Mouse (Mus musculus): ENCODE results near the gene Pparg. TPM values are rescaled to one million over a fixed set of nuclear protein-coding genes. Genes with fewer than 3 reads are reported as not detected.

Gene Pparg
- polyA plus RNA-seq, 1 experiment from 2014 or later, result 0.51 TPM

GRCm38 (mm10) chr6:115469666-115470581 lies 109.2 kb downstream of the Pparg start:
- H3K27ac ChIP-seq, result no peak overlapping the region
- no peaks in the 10 kb centered on the region for H3K27me3 ChIP-seq (ENCODE audit: control insufficient read depth, insufficient read depth, low read length)
- H3K4me2 ChIP-seq (replicated peaks), result no peak overlapping the region
- no peaks in the 10 kb centered on the region for H3K36me3 ChIP-seq (replicated peaks; ENCODE audit: control insufficient read depth, insufficient read depth)
- no peak overlapping the region for H3K4me3 ChIP-seq (replicated peaks; ENCODE audit: low read length)
- no peaks in the 10 kb centered on the region for H3K4me1 ChIP-seq (replicated peaks; ENCODE audit: control insufficient read depth, insufficient read depth, low read length)
- DNase-seq (ENCODE audit: low spot score) (no peak), ATAC-seq (ENCODE audit: low FRiP score) (no peak)
- H3K9me3 ChIP-seq (ENCODE audit: control insufficient read depth, low read length), result no peaks in the 10 kb centered on the region
- H3K9ac ChIP-seq, result no peak overlapping the region
- WGBS, result 76% methylated on average over 3 of the region's 3 CpGs

DNA sequence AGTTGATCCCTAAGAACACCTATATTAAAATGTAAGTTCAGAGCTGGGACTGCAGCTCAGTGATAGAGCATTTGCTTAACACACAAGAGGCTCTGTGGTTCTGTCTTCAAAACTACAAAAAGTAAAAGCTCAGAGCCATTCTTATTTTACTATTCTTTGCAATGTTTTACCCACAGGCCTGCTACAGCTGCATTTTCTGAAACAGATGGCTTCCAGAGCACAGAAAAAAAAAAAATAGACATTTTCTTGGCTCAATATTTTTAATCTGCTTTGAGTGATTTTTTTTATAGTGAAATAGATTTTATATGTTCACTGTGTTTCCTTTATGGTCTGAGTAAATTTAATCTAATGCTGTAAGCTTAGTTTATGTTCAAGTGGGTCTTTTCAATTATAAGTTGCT lies 111.2 kb downstream of the Pparg start:
- no peaks in the 10 kb centered on the region for H3K27me3 ChIP-seq (ENCODE audit: control insufficient read depth, insufficient read depth, low read length)
- H3K36me3 ChIP-seq (replicated peaks; ENCODE audit: control insufficient read depth, insufficient read depth), result no peaks in the 10 kb centered on the region
- no peak overlapping the region for H3K9ac ChIP-seq
- H3K27ac ChIP-seq, result no peak overlapping the region
- ATAC-seq (ENCODE audit: low FRiP score) (no peak), DNase-seq (ENCODE audit: low spot score) (no peak)
- H3K4me2 ChIP-seq (replicated peaks), result no peak overlapping the region
- H3K9me3 ChIP-seq (ENCODE audit: control insufficient read depth, low read length), result no peaks in the 10 kb centered on the region
- no peaks in the 10 kb centered on the region for H3K4me1 ChIP-seq (replicated peaks; ENCODE audit: control insufficient read depth, insufficient read depth, low read length)
- H3K4me3 ChIP-seq (replicated peaks; ENCODE audit: low read length), result no peak overlapping the region

DNA sequence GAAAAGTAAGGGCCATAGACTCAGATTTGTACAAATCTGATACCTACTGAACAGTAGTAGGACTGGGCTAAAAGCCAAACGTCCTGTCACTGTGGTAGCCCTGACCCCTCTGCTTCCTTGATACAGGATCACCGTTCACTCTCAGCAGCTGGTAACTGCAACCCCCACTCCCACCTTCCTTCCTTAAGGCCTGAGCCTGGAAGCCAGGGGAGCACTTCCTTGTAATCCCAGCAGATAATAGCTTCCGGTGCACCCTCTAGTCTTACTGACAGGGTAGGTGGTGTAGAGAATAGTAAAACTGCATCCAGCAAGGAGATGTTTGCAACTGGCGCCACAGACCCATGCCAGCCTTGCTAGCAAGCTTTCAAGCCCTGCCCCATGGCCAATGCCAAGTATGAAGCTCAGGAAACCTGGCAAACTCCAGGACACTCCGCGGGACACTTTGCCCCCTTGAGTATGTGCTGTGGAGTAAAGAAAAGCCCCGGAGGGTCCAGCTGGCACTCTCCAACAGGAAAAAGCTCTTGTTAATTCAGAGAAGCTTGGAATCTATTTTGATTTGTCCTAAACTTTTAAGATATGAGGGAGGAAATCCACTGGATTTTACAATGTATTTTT lies 116.4 kb downstream of the Pparg start:
- Histone ChIP-seq H3K4me3 (replicated peaks; ENCODE audit: low read length) (no peak overlapping the region), H3K9me3 (ENCODE audit: control insufficient read depth, low read length) (no peaks in the 10 kb centered on the region), H3K27me3 (ENCODE audit: control insufficient read depth, insufficient read depth, low read length) (no peaks in the 10 kb centered on the region), H3K36me3 (replicated peaks; ENCODE audit: control insufficient read depth, insufficient read depth) (no peaks in the 10 kb centered on the region), H3K4me1 (replicated peaks; ENCODE audit: control insufficient read depth, insufficient read depth, low read length) (no peaks in the 10 kb centered on the region), H3K4me2 (replicated peaks) (no peak overlapping the region), H3K27ac (no peak overlapping the region), H3K9ac (no peak overlapping the region)
- ATAC-seq (ENCODE audit: low FRiP score) (no peak), DNase-seq (ENCODE audit: low spot score) (no peak)
- 59% methylated on average over 7 of the region's 7 CpGs for WGBS

GRCm38 (mm10) chr6:115479963-115480321 lies 119.2 kb downstream of the Pparg start:
- no peak overlapping the region for H3K27ac ChIP-seq
- no peak overlapping the region for H3K9ac ChIP-seq
- H3K4me3 ChIP-seq (replicated peaks; ENCODE audit: low read length), result no peak overlapping the region
- no peaks in the 10 kb centered on the region for H3K9me3 ChIP-seq (ENCODE audit: control insufficient read depth, low read length)
- H3K4me1 ChIP-seq (replicated peaks; ENCODE audit: control insufficient read depth, insufficient read depth, low read length), result no peaks in the 10 kb centered on the region
- ATAC-seq (ENCODE audit: low FRiP score), result no peak
- H3K27me3 ChIP-seq (ENCODE audit: control insufficient read depth, insufficient read depth, low read length), result no peaks in the 10 kb centered on the region
- H3K4me2 ChIP-seq (replicated peaks), result no peak overlapping the region
- no peaks in the 10 kb centered on the region for H3K36me3 ChIP-seq (replicated peaks; ENCODE audit: control insufficient read depth, insufficient read depth)
- no peak for DNase-seq (ENCODE audit: low spot score)

GRCm38 (mm10) chr6:115480322-115481017 lies 119.7 kb downstream of the Pparg start:
- H3K9ac ChIP-seq, result no peak overlapping the region
- DNase-seq (ENCODE audit: low spot score) (no peak), ATAC-seq (ENCODE audit: low FRiP score) (no peak)
- H3K27ac ChIP-seq, result no peak overlapping the region
- no peak overlapping the region for H3K4me2 ChIP-seq (replicated peaks)
- no peaks in the 10 kb centered on the region for H3K36me3 ChIP-seq (replicated peaks; ENCODE audit: control insufficient read depth, insufficient read depth)
- H3K27me3 ChIP-seq (ENCODE audit: control insufficient read depth, insufficient read depth, low read length), result no peaks in the 10 kb centered on the region
- no peaks in the 10 kb centered on the region for H3K9me3 ChIP-seq (ENCODE audit: control insufficient read depth, low read length)
- H3K4me1 ChIP-seq (replicated peaks; ENCODE audit: control insufficient read depth, insufficient read depth, low read length), result no peaks in the 10 kb centered on the region
- WGBS, result 60% methylated on average over 5 of the region's 5 CpGs
- no peak overlapping the region for H3K4me3 ChIP-seq (replicated peaks; ENCODE audit: low read length)

GRCm38 (mm10) chr6:115481018-115481354 lies 120.2 kb downstream of the Pparg start:
- no peak for DNase-seq (ENCODE audit: low spot score)
- H3K27me3 ChIP-seq (ENCODE audit: control insufficient read depth, insufficient read depth, low read length), result no peaks in the 10 kb centered on the region
- no peak overlapping the region for H3K27ac ChIP-seq
- no peak overlapping the region for H3K4me2 ChIP-seq (replicated peaks)
- 8% methylated on average over 1 of the region's 1 CpGs for WGBS
- H3K9me3 ChIP-seq (ENCODE audit: control insufficient read depth, low read length), result no peaks in the 10 kb centered on the region
- H3K36me3 ChIP-seq (replicated peaks; ENCODE audit: control insufficient read depth, insufficient read depth), result no peaks in the 10 kb centered on the region
- H3K4me1 ChIP-seq (replicated peaks; ENCODE audit: control insufficient read depth, insufficient read depth, low read length), result no peaks in the 10 kb centered on the region
- ATAC-seq (ENCODE audit: low FRiP score), result no peak
- no peak overlapping the region for H3K4me3 ChIP-seq (replicated peaks; ENCODE audit: low read length)
- H3K9ac ChIP-seq, result no peak overlapping the region

DNA sequence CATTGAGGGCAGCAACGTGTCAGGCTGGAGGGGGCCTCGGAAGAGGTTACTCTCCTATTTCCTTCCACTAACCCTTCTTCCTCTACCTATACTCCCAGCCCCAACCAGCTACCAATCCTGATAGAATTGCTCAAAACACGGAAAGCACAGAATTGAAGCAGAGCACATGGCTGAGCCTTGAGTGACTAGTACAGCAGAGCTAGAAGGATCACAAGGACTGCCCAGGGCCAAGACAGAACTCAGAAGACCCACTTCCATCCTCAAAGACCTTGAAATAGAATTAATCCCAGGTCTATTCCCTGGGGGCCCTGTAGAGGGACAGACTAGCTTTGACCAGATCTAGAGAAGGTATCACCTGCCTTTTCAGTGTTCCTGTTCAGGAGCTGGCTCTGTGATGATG lies 120.9 kb downstream of the Pparg start:
- H3K9ac ChIP-seq, result no peak overlapping the region
- 48% methylated on average over 3 of the region's 3 CpGs for WGBS
- no peaks in the 10 kb centered on the region for H3K9me3 ChIP-seq (ENCODE audit: control insufficient read depth, low read length)
- no peak overlapping the region for H3K4me3 ChIP-seq (replicated peaks; ENCODE audit: low read length)
- DNase-seq (ENCODE audit: low spot score), result no peak
- H3K27ac ChIP-seq, result no peak overlapping the region
- no peaks in the 10 kb centered on the region for H3K4me1 ChIP-seq (replicated peaks; ENCODE audit: control insufficient read depth, insufficient read depth, low read length)
- no peak for ATAC-seq (ENCODE audit: low FRiP score)
- no peaks in the 10 kb centered on the region for H3K36me3 ChIP-seq (replicated peaks; ENCODE audit: control insufficient read depth, insufficient read depth)
- no peaks in the 10 kb centered on the region for H3K27me3 ChIP-seq (ENCODE audit: control insufficient read depth, insufficient read depth, low read length)
- no peak overlapping the region for H3K4me2 ChIP-seq (replicated peaks)

GRCm38 (mm10) chr6:115485635-115486034 lies 124.9 kb downstream of the Pparg start:
- Histone ChIP-seq H3K27me3 (ENCODE audit: control insufficient read depth, insufficient read depth, low read length) (no peaks in the 10 kb centered on the region), H3K9ac (no peak overlapping the region), H3K36me3 (replicated peaks; ENCODE audit: control insufficient read depth, insufficient read depth) (no peaks in the 10 kb centered on the region), H3K4me2 (replicated peaks) (no peak overlapping the region), H3K9me3 (ENCODE audit: control insufficient read depth, low read length) (no peaks in the 10 kb centered on the region), H3K4me3 (replicated peaks; ENCODE audit: low read length) (no peak overlapping the region), H3K27ac (no peak overlapping the region), H3K4me1 (replicated peaks; ENCODE audit: control insufficient read depth, insufficient read depth, low read length) (no peaks in the 10 kb centered on the region)
- DNase-seq (ENCODE audit: low spot score) (no peak), ATAC-seq (ENCODE audit: low FRiP score) (no peak)
- 76% methylated on average over 6 of the region's 6 CpGs for WGBS

DNA sequence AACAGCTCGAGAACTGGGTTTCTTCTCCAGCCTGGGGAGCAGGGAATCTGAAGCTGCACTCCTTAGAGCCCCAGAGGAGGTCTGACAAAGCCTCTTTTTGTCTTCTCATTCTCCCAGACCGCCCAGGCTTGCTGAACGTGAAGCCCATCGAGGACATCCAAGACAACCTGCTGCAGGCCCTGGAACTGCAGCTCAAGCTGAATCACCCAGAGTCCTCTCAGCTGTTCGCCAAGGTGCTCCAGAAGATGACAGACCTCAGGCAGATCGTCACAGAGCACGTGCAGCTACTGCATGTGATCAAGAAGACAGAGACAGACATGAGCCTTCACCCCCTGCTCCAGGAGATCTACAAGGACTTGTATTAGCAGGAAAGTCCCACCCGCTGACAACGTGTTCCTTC lies 129.1 kb downstream of the Pparg start:
- H3K27ac ChIP-seq, result no peak overlapping the region
- ATAC-seq (ENCODE audit: low FRiP score) (no peak), DNase-seq (ENCODE audit: low spot score) (no peak)
- no peaks in the 10 kb centered on the region for H3K9me3 ChIP-seq (ENCODE audit: control insufficient read depth, low read length)
- H3K4me3 ChIP-seq (replicated peaks; ENCODE audit: low read length), result no peak overlapping the region
- H3K4me2 ChIP-seq (replicated peaks), result no peak overlapping the region
- H3K4me1 ChIP-seq (replicated peaks; ENCODE audit: control insufficient read depth, insufficient read depth, low read length), result no peaks in the 10 kb centered on the region
- no peaks in the 10 kb centered on the region for H3K27me3 ChIP-seq (ENCODE audit: control insufficient read depth, insufficient read depth, low read length)
- H3K9ac ChIP-seq, result no peak overlapping the region
- H3K36me3 ChIP-seq (replicated peaks; ENCODE audit: control insufficient read depth, insufficient read depth), result no peaks in the 10 kb centered on the region
- WGBS, result 78% methylated on average over 9 of the region's 9 CpGs
